Mouse (Mus musculus): ENCODE data around the gene Dnajb9. TPM values are rescaled to one million over a fixed set of nuclear protein-coding genes. Genes with fewer than 3 reads are reported as not detected.

The Dnajb9 gene
- 155 TPM for total RNA-seq (2023)

DNA sequence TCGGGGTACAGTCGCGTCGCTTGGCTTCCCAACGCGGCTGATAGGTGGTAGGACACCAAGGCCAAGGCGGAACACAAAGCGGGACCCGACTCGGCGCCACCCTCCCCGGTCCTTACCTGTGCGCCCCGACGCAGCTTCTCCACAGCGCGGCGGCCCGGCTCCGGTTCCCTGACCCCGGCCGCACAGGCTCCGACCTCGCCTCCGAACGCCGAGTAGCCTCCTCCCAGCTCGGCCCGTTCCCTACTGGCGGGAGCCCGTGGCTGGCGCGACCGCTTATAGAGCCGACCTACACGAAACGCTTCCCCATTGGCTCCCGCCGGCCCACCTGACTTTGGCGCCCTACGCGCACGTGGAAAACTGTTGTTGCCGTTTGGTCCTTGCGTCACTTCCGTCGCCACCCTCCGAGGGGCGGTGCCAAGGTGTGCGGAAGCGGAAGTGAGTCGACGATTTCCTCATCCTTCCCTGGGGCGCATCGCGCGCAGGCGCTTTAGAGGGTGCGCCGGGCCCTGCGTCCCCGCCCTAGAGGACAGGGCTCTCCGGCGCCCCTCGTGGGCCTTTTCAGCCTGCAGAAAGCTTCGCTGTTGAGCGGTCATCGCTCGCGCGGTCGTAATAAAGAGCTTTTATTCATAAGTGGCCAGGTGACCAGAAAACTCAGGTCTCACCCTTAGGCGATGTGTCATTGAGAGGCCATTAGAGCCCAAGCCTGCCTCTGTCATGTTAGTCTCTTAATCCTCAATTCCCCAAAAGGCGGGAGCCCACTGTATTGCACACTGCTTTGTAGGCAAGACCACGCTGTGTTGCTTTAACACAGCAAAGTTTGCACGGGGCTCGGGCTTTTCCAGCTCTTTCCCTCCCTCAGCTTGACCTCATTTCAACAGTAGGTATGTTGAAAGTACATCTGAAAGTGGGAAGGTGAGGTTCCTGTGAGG lies at the start of gene Dnajb9:
Gene Dnajb9, minus strand, starts transcription at position 503 of the 929 bp plus-strand sequence.

DNA sequence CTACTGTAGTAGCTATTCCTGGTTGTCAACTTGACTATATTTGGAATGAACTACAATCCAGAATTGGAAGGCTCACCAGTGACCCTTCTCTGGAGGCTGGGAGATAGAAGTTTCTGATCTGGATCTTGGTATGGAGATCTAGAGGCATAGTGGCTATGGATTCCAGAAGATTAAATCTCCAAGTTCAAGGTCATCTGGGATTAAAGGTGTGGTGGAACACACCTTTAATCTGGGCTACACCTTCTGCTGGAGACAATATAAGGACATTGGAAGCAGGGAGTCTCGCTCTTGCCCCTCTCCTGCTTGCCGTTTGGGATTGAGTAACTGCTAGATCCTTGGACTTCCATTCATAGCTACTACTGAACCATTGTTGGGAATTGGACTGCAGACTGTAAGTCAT lies 10.9 kb upstream of the Dnajb9 start, which contains the start of gene Pnpla8:
Gene Pnpla8, plus strand, starts transcription at position 301 of the 400 bp plus-strand sequence.

Other genes starting within 250 kb of the Dnajb9 start
- 52.8 TPM for gene Pnpla8, start 11.0 kb upstream of the Dnajb9 start, total RNA-seq (2023)
- gene Nrcam, start 118.6 kb upstream of the Dnajb9 start, total RNA-seq (2023): not detected

Data from CD4-positive naive resting alpha-beta T cell, adult 57 days (primary cell).